Mouse (Mus musculus) hindbrain, postnatal 0 days (tissue): ENCODE results near the gene Ppp1r1a. TPM values are rescaled to one million over a fixed set of nuclear protein-coding genes. Genes with fewer than 3 reads are reported as not detected.

Experiments
- ATAC-seq: fragments of 200-750 bp; cut with Nextera tagmentation; 2 replicates; pipeline ENCODE4 v1.8.0; 2017; ENCODE audit warnings: mild to moderate bottlenecking, moderate TSS enrichment, moderate library complexity
- DNase-seq: peaks from one replicate; pipeline ENCODE4 v3.0.0-alpha.2; 2015; ENCODE audit warnings: low spot score
- H3K27ac ChIP-seq: fragments of 300-500 bp; sonication (generic); 2 replicates; pipeline ENCODE4 v1.5.1; 2014; ENCODE audit warnings: mild to moderate bottlenecking
- H3K27me3 ChIP-seq: fragments of 300-500 bp; sonication (generic); 2 replicates; pipeline ENCODE4 v1.6.1; 2014; ENCODE audit warnings: low read length, mixed read lengths; ENCODE audit not compliant: insufficient read depth
- H3K36me3 ChIP-seq: fragments of 300-500 bp; sonication (generic); 2 replicates; pipeline ENCODE4 v1.6.1; 2014; ENCODE audit warnings: low read length, mixed read lengths; ENCODE audit not compliant: insufficient read depth
- H3K4me1 ChIP-seq: fragments of 300-500 bp; sonication (generic); 2 replicates; pipeline ENCODE4 v1.6.1; 2014; ENCODE audit warnings: antibody characterized with exemption, low read length, mixed read lengths; ENCODE audit not compliant: insufficient read depth
- H3K4me2 ChIP-seq: fragments of 300-500 bp; sonication (generic); 2 replicates; pipeline ENCODE4 v1.6.1; 2014; ENCODE audit warnings: low read depth, mild to moderate bottlenecking, low read length, moderate library complexity, mixed read lengths
- H3K4me3 ChIP-seq: fragments of 300-500 bp; sonication (generic); 2 replicates; pipeline ENCODE4 v1.5.1; 2014; ENCODE audit warnings: low read length
- H3K9ac ChIP-seq: fragments of 300-500 bp; sonication (generic); replicated peaks from 2 replicates; pipeline ENCODE4 v1.6.1; 2014; ENCODE audit warnings: mild to moderate bottlenecking, low read length, moderate library complexity, mixed read lengths
- H3K9me3 ChIP-seq: fragments of 300-500 bp; sonication (generic); 2 replicates; pipeline ENCODE4 v1.6.1; 2016; ENCODE audit warnings: low read length, mixed read lengths
- CTCF ChIP-seq: IDR thresholded peaks from 2 replicates; pipeline ENCODE4 v1.5.1; 2016; ENCODE audit warnings: antibody characterized with exemption, control low read depth, low read depth
- WGBS: fragments of 180-500 bp; shearing (Covaris S2); extraction: QIAGEN DNeasy Blood & Tissue Kit; methylation state at CpG from one replicate; pipeline ENCODE4 v1.1.7; 2014; 5-methylcytosine and 5-hydroxymethylcytosine counted together
- polyA plus RNA-seq: library from polyadenylated mRNA; unstranded; fragments of >200 nt; fragmentation: Nextera tagmentation; extraction: Ambion mirVana; gene quantifications from 2 replicates; pipeline ENCODE4 v1.2.1, GENCODE M21; 2015
- total RNA-seq: library from RNA; depleted of rRNA; stranded (reverse); fragments of >200 nt; gene quantifications from 2 replicates; pipeline ENCODE4 v1.2.3, GENCODE M21; 2014; rRNA removed

The Ppp1r1a gene
- total and polyA plus RNA-seq, 2 experiments from 2014 or later, result 122 to 197 TPM

DNA sequence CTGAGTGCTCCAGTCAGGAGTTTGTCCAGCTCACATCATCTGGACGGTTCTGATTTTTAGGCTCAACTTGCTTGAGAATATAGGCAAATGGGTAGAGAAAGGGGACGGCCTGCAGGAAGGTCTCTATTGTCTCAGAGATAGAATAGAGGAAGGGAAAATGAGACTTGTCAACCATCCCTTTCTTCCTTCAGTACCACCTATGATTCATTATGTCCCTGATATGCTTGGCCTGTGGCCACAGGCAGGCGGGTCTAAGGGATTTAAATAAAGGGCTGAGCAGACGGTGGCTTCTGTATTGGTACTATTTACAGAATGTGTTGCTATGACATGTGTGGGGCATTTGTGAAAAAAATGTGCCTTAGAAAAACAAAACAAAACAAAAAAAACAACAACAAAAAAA is 49.5 kb downstream of the Ppp1r1a start:
- peaks cover 5% of the 10 kb centered on the region; the same call in 1 of the 2 replicates for H3K4me1 ChIP-seq
- no peaks in the 10 kb centered on the region for H3K36me3 ChIP-seq
- WGBS, result 43% methylated on average over 4 of the region's 4 CpGs
- DNase-seq (no peak), ATAC-seq (no peak)
- no peaks in the 10 kb centered on the region for H3K27me3 ChIP-seq
- no peak overlapping the region for H3K4me2 ChIP-seq
- no peak overlapping the region for H3K27ac ChIP-seq
- TF ChIP-seq CTCF, result no peak
- H3K4me3 ChIP-seq, result no peak overlapping the region
- H3K9ac ChIP-seq, result no peak overlapping the region
- no peaks in the 10 kb centered on the region for H3K9me3 ChIP-seq

DNA sequence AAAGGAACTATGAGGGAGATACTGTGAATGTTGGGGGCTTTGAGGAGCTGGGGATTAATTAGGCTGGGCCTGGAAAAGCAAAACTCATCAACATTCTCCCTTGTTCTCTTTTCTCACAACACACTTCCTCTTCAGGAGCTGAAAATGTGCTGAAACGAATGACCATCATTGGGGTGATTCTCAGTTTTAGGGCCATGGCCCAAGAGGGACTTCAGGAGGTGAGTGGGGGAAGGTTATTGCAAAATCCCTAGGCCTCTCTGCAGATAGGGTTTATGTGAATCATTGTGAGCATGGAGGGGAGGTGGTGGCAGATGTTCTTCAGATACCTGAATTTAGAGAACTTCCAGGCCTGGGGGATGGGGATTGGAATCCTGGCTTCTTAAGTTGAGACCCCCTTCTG is 51.1 kb downstream of the Ppp1r1a start:
- ATAC-seq (no peak), DNase-seq (no peak)
- Histone ChIP-seq H3K27ac (no peak overlapping the region), H3K36me3 (no peaks in the 10 kb centered on the region), H3K9ac (no peak overlapping the region), H3K27me3 (no peaks in the 10 kb centered on the region), H3K9me3 (no peaks in the 10 kb centered on the region), H3K4me2 (no peak overlapping the region), H3K4me1 (peaks cover 5% of the 10 kb centered on the region; the same call in 1 of the 2 replicates), H3K4me3 (no peak overlapping the region)
- 66% methylated on average over 1 of the region's 1 CpGs for WGBS
- no peak for TF ChIP-seq CTCF

DNA sequence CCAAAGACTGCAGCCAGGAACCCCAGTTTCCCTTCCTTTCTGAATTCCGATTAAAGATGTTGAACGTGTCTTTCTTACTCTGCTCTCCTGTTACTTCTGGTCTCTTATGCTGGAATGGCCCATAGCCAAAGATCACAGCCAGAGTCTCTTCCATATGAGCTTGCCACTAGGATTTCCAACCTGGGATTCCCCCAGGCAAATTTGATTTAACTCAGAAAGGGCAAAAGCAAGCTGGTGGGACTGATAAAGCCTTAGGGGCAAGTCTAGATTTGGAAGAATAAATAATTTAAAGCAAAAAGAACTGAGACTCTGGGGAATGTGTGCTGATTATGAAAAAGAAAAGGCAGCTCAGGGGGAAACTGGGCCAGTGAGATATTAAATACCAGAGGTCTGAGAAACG is 52.7 kb downstream of the Ppp1r1a start:
- peaks cover 5% of the 10 kb centered on the region; the same call in 1 of the 2 replicates for H3K4me1 ChIP-seq
- no peak overlapping the region for H3K4me2 ChIP-seq
- no peaks in the 10 kb centered on the region for H3K36me3 ChIP-seq
- no peaks in the 10 kb centered on the region for H3K27me3 ChIP-seq
- H3K4me3 ChIP-seq, result no peak overlapping the region
- DNase-seq, result no peak
- no peaks in the 10 kb centered on the region for H3K9me3 ChIP-seq
- no peak overlapping the region for H3K9ac ChIP-seq
- WGBS, result 29% methylated on average over 3 of the region's 3 CpGs
- no peak for TF ChIP-seq CTCF
- no peak for ATAC-seq
- no peak overlapping the region for H3K27ac ChIP-seq

DNA sequence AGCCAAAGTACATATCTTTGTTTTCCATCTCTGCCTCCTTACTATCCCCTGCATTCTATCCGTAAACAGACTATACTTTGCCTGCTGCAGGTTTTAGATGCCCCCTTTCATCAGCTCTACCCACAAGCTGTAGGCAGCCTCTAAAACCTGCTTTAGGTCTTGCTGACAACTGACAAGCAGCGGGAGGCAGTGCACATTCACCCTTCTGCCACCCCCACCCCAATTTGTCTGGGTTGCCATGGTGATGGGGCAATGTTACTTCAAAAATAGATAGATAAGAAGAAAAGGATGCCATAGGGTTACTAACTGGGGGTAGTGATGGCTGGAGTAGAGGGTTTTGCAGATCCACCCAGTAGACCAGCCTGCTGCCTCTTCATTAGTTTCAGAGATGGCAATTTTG is 53.3 kb downstream of the Ppp1r1a start:
- no peak for ATAC-seq
- no peaks in the 10 kb centered on the region for H3K36me3 ChIP-seq
- H3K4me2 ChIP-seq, result no peak overlapping the region
- DNase-seq, result no peak
- no peak for TF ChIP-seq CTCF
- 38% methylated on average over 2 of the region's 2 CpGs for WGBS
- no peak overlapping the region for H3K9ac ChIP-seq
- H3K9me3 ChIP-seq, result no peaks in the 10 kb centered on the region
- H3K27ac ChIP-seq, result no peak overlapping the region
- no peaks in the 10 kb centered on the region for H3K27me3 ChIP-seq
- no peak overlapping the region for H3K4me3 ChIP-seq
- H3K4me1 ChIP-seq, result peaks cover 5% of the 10 kb centered on the region; the same call in 1 of the 2 replicates

DNA sequence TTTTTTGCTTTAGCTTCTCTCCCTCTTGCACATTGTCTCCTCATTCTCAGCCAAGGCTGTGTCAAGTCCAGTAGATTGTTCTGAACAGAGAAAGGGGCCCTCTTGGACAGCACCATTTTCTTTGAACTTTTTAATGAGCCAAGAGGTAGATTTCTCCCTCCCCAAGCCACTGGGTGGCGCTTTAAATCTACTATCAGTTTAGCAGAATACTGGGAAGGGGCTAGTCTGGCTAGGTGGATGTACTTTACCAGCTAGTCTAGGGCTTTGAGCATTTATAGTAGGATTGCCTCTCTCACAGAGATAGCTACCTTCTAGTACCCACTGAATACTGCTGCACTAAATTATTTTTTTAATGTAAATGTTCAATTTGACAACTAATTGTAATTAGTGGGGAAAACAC is 55.3 kb downstream of the Ppp1r1a start:
- no peak overlapping the region for H3K4me3 ChIP-seq
- H3K27me3 ChIP-seq, result no peaks in the 10 kb centered on the region
- no peak overlapping the region for H3K4me2 ChIP-seq
- peaks cover 5% of the 10 kb centered on the region; the same call in 1 of the 2 replicates for H3K4me1 ChIP-seq
- WGBS, result 3% methylated on average over 1 of the region's 1 CpGs
- no peak overlapping the region for H3K27ac ChIP-seq
- no peaks in the 10 kb centered on the region for H3K36me3 ChIP-seq
- ATAC-seq, result peak; percentile 66
- TF ChIP-seq CTCF, result peak; percentile 69
- H3K9ac ChIP-seq, result no peak overlapping the region
- H3K9me3 ChIP-seq, result no peaks in the 10 kb centered on the region
- DNase-seq, result peak; percentile 88

Other genes starting within 250 kb of the Ppp1r1a start
- gene Gpr84, start 227.4 kb downstream of the Ppp1r1a start, total RNA-seq, result 0.58 and 0.86 TPM in 2 replicates
- gene Gpr84, start 227.4 kb downstream of the Ppp1r1a start, polyA plus RNA-seq, result 0.30 and 0.37 TPM in 2 replicates
- 20.6 and 25.8 TPM in 2 replicates for gene Zfp385a, start 197.9 kb downstream of the Ppp1r1a start, total RNA-seq
- 19.8 and 23.1 TPM in 2 replicates for gene Zfp385a, start 197.9 kb downstream of the Ppp1r1a start, polyA plus RNA-seq
- gene Itga5, start 171.2 kb downstream of the Ppp1r1a start, total RNA-seq, result 8.2 and 8.3 TPM in 2 replicates
- gene Itga5, start 171.2 kb downstream of the Ppp1r1a start, polyA plus RNA-seq, result 4.9 and 5.0 TPM in 2 replicates
- gene Gtsf1, start 107.5 kb downstream of the Ppp1r1a start, total RNA-seq, result not detected in 2 replicates
- gene Gtsf1, start 107.5 kb downstream of the Ppp1r1a start, polyA plus RNA-seq, result 0.26 and 0.65 TPM in 2 replicates
- gene Gtsf2, start 89.5 kb downstream of the Ppp1r1a start, total RNA-seq, result not detected in 2 replicates
- 2.1 and 2.3 TPM in 2 replicates for gene Gtsf2, start 89.5 kb downstream of the Ppp1r1a start, polyA plus RNA-seq
- 4.7 and 5.5 TPM in 2 replicates for gene Nckap1l, start 84.2 kb downstream of the Ppp1r1a start, total RNA-seq
- 2.5 TPM in 2 replicates for gene Nckap1l, start 84.2 kb downstream of the Ppp1r1a start, polyA plus RNA-seq
- gene Pde1b, start 35.0 kb downstream of the Ppp1r1a start, total RNA-seq, result 116 and 127 TPM in 2 replicates
- 67.2 and 67.6 TPM in 2 replicates for gene Pde1b, start 35.0 kb downstream of the Ppp1r1a start, polyA plus RNA-seq
- not detected in 2 replicates for gene Glycam1, start 27.1 kb upstream of the Ppp1r1a start, total RNA-seq
- gene Glycam1, start 27.1 kb upstream of the Ppp1r1a start, polyA plus RNA-seq, result not detected in 2 replicates
- not detected in 2 replicates for gene Mucl1, start 217.5 kb upstream of the Ppp1r1a start, total RNA-seq
- gene Mucl1, start 217.5 kb upstream of the Ppp1r1a start, polyA plus RNA-seq, result not detected in 2 replicates